ENCODE assay signal across 8 mouse cellular contexts in the genomic region with DNA sequence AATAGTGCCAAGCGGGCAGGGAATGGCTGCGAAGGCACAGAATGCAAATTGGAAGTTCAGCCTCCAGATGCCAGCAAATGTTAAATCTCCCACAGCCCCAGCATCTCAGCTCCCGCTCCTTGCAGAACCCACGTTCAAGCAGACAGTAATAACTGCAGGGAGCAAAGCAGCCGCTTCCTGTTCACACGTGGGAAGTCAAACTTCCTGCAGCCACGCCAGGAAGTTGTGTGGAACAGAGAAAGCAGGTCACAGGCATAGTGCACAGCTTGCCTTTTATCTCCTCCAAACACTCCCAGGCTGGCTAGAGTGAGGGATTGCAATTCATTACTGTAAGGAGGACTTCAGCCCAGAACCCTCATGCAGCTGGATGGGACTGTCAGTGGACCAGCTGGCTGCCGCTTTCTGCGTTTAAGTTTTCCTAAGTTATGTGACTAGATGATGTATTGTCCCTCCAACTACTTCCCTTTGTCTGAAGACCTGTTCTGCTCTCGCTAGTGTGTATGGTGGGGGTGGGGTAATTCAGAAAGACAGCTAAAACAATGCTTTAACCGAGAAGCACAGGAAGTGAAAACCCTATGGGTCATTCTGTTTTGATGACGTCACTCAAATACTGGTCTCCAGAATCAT.
DNase-seq lines count a peak whose midpoint lies in the region; ATAC-seq and TF ChIP-seq lines count a peak whose summit lies in the region.

No protein-coding gene starts in this region.

- H3K27me3 ChIP-seq in spleen, adult 2 months (ENCODE audit: control insufficient read depth, insufficient read depth, low read length) = no peaks in the 10 kb centered on the region
- H3K27me3 ChIP-seq in hindbrain, embryonic 14.5 days (ENCODE audit: control insufficient read depth, insufficient read depth, low read length) = no peaks in the 10 kb centered on the region

- peak overlapping the region; percentile 31; the same call in 1 of the 2 replicates for H3K9ac ChIP-seq in hindbrain, embryonic 14.5 days

- no peaks in the 10 kb centered on the region for H3K4me1 ChIP-seq in spleen, adult 2 months (ENCODE audit: control insufficient read depth, insufficient read depth, insufficient read length)
- H3K4me1 ChIP-seq in hindbrain, embryonic 14.5 days (replicated peaks; ENCODE audit: control insufficient read depth, insufficient read depth, low read length) = peaks cover 11% of the 10 kb centered on the region; the same call in 1 of the 2 replicates

- no peak for TF ChIP-seq CTCF in spleen, adult 2 months (IDR thresholded peaks at IDR 0.05; ENCODE audit: extremely low read depth, insufficient read depth, insufficient read length, insufficient replicate concordance)

- H3K9me3 ChIP-seq in hindbrain, embryonic 14.5 days (ENCODE audit: control insufficient read depth, low read length) = no peaks in the 10 kb centered on the region

- no peak for DNase-seq in spleen, adult 2 months (ENCODE audit: low read depth in 1 of 2, low spot score in 2 of 2)
- DNase-seq in spleen, postnatal 14 days (ENCODE audit: low spot score in 2 of 2) = no peak
- peak; percentile 49 to 79 for DNase-seq in frontal cortex, adult 2 months (ENCODE audit: extremely low spot score in 1 of 2, low spot score in 1 of 2)
- peak; percentile 38 for DNase-seq in hindbrain, embryonic 14.5 days (ENCODE audit: low spot score)
- DNase-seq in layer of hippocampus, postnatal 14 days (ENCODE audit: low spot score in 2 of 2) = peak; percentile 48 to 49
- DNase-seq in lung, postnatal 14 days = peak; percentile 7
- DNase-seq in right cerebral cortex, postnatal 4 days = peak; percentile 17

- H3K27ac ChIP-seq in spleen, adult 2 months (ENCODE audit: insufficient read depth, low read length) = peak overlapping the region; percentile 16; the same call in 1 of the 2 replicates
- peak overlapping the region; percentile 49; the same call in 1 of the 2 replicates for H3K27ac ChIP-seq in hindbrain, embryonic 14.5 days

- H3K4me2 ChIP-seq in hindbrain, embryonic 14.5 days (replicated peaks) = peak overlapping the region; percentile 37

- no peaks in the 10 kb centered on the region for H3K36me3 ChIP-seq in spleen, adult 2 months (ENCODE audit: control insufficient read depth, insufficient read depth, low read length)
- H3K36me3 ChIP-seq in hindbrain, embryonic 14.5 days (replicated peaks; ENCODE audit: control insufficient read depth, insufficient read depth) = no peaks in the 10 kb centered on the region

- ATAC-seq in hindbrain, embryonic 14.5 days (ENCODE audit: low FRiP score) = peak; percentile 51
- no peak for ATAC-seq in inflammation-experienced regulatory T-cells, adult 6 months

- WGBS in spleen, adult 2 months = 5% methylated on average over 12 of the region's 12 CpGs
- 20% methylated on average over 12 of the region's 12 CpGs for WGBS in hindbrain, embryonic 14.5 days

- no peak overlapping the region for H3K4me3 ChIP-seq in spleen, adult 2 months (ENCODE audit: extremely low read depth, insufficient read depth, insufficient read length)
- H3K4me3 ChIP-seq in hindbrain, embryonic 14.5 days (replicated peaks; ENCODE audit: low read length) = no peak overlapping the region

- TF ChIP-seq POLR2A in spleen, adult 2 months (IDR thresholded peaks at IDR 0.05; ENCODE audit: low read depth, low read length) = no peak

Comparison
In these comparisons a context has a peak if more than half of its experiments do, and no peak if none do; other contexts are left out.
1. DNase-seq: peak in frontal cortex, adult 2 months (2 of 2), hindbrain, embryonic 14.5 days (single experiment), layer of hippocampus, postnatal 14 days (2 of 2), lung, postnatal 14 days (single experiment) and right cerebral cortex, postnatal 4 days (single experiment); none in spleen, adult 2 months (0 of 2) and spleen, postnatal 14 days (0 of 2).